Mouse (Mus musculus) limb, embryonic 14.5 days (tissue): ENCODE results near the gene Nrcam. TPM values are rescaled to one million over a fixed set of nuclear protein-coding genes. Genes with fewer than 3 reads are reported as not detected.

ENCODE experiments used
- ATAC-seq: fragments of 200-750 bp; cut with Nextera tagmentation; 2 replicates; pipeline ENCODE4 v1.8.0; 2017; ENCODE audit warnings: low read depth, moderate number of reproducible peaks, moderate TSS enrichment; ENCODE audit not compliant: low FRiP score
- DNase-seq: peaks from one replicate; pipeline ENCODE4 v3.0.0-alpha.2; 2015; ENCODE audit warnings: low spot score
- H3K27ac ChIP-seq: fragments of 300-500 bp; sonication (generic); replicated peaks from 2 replicates; pipeline ENCODE4 v1.5.1; 2014; ENCODE audit warnings: low read depth, mild to moderate bottlenecking, low read length, moderate library complexity, mixed read lengths
- H3K27me3 ChIP-seq: fragments of 300-500 bp; sonication (generic); 2 replicates; pipeline ENCODE4 v1.6.1; 2014; ENCODE audit warnings: low read length, mixed read lengths; ENCODE audit not compliant: control insufficient read depth, insufficient read depth
- H3K36me3 ChIP-seq: fragments of 300-500 bp; sonication (generic); 2 replicates; pipeline ENCODE4 v1.6.1; 2014; ENCODE audit warnings: mild to moderate bottlenecking, low read length, moderate library complexity, mixed read lengths; ENCODE audit not compliant: control insufficient read depth, insufficient read depth
- H3K4me1 ChIP-seq: fragments of 300-500 bp; sonication (generic); 2 replicates; pipeline ENCODE4 v1.6.1; 2014; ENCODE audit warnings: antibody characterized with exemption, low read length, mixed read lengths; ENCODE audit not compliant: control insufficient read depth, insufficient read depth
- H3K4me2 ChIP-seq: fragments of 300-500 bp; sonication (generic); replicated peaks from 2 replicates; pipeline ENCODE4 v1.6.1; 2014; ENCODE audit warnings: low read depth, mild to moderate bottlenecking, low read length, moderate library complexity; ENCODE audit not compliant: severe bottlenecking
- H3K4me3 ChIP-seq: fragments of 300-500 bp; sonication (generic); replicated peaks from 2 replicates; pipeline ENCODE4 v1.5.1; 2014; ENCODE audit warnings: low read length
- H3K9ac ChIP-seq: fragments of 300-500 bp; sonication (generic); 2 replicates; pipeline ENCODE4 v1.6.1; 2014; ENCODE audit warnings: mild to moderate bottlenecking, low read depth, low read length, moderate library complexity; ENCODE audit not compliant: severe bottlenecking
- H3K9me3 ChIP-seq: fragments of 300-500 bp; sonication (generic); 2 replicates; pipeline ENCODE4 v1.6.1; 2016; ENCODE audit warnings: low read length; ENCODE audit not compliant: control insufficient read depth
- POLR2A ChIP-seq: fragments of 200-500 bp; IDR thresholded peaks from 2 replicates; pipeline ENCODE4 v1.8.0; 2012; ENCODE audit warnings: inconsistent platforms, mild to moderate bottlenecking, moderate library complexity, borderline replicate concordance; ENCODE audit not compliant: insufficient read depth, insufficient read length; ENCODE audit errors: extremely low read depth
- WGBS: fragments of 180-500 bp; shearing (Covaris S2); extraction: QIAGEN DNeasy Blood & Tissue Kit; methylation state at CpG from one replicate; pipeline ENCODE4 v1.1.7; 2014; 5-methylcytosine and 5-hydroxymethylcytosine counted together
- polyA plus RNA-seq, 2 experiments: library from polyadenylated mRNA; depleted of rRNA in 1 of 2; stranded (reverse) in 1 of 2; unstranded in 1 of 2; fragments of >200 nt; fragmentation: Nextera tagmentation in 1 of 2; extraction: Ambion mirVana in 1 of 2; gene quantifications; 2 replicates each; pipeline versions ENCODE4 v1.2.1 to v1.2.3; 2012 to 2014

Gene Nrcam
- polyA plus RNA-seq, 2 experiments, result 1.6 to 4.0 TPM

DNA sequence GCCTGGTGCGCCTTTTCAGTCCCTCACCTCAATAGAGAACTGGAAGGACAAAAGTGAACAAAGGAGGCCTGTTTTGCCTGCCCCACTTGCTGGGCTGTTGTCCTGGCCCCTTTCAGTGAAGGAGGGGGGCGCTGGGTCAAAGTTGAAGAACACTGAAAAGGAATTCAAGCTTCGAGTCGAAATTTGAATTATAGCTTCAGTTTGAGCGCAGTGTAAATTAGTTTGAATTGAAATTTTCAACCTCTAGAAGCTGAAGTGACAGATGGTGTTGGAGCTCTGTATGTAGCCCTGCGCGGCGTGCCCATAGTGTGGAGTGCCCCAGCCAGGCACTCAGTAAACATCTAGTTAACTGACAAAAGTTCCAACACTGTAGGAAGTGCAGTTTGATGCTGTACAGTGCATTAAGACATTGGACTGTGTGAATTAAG is 9.5 kb downstream of the Nrcam start:
- no peaks in the 10 kb centered on the region for H3K9me3 ChIP-seq
- H3K4me1 ChIP-seq, result no peaks in the 10 kb centered on the region
- DNase-seq, result no peak
- no peaks in the 10 kb centered on the region for H3K36me3 ChIP-seq
- ATAC-seq, result no peak
- no peaks in the 10 kb centered on the region for H3K27me3 ChIP-seq
- 57% methylated on average over 8 of the region's 8 CpGs for WGBS
- H3K9ac ChIP-seq, result no peak overlapping the region
- no peak for TF ChIP-seq POLR2A
- no peak overlapping the region for H3K4me3 ChIP-seq
- no peak overlapping the region for H3K27ac ChIP-seq
- H3K4me2 ChIP-seq, result no peak overlapping the region

DNA sequence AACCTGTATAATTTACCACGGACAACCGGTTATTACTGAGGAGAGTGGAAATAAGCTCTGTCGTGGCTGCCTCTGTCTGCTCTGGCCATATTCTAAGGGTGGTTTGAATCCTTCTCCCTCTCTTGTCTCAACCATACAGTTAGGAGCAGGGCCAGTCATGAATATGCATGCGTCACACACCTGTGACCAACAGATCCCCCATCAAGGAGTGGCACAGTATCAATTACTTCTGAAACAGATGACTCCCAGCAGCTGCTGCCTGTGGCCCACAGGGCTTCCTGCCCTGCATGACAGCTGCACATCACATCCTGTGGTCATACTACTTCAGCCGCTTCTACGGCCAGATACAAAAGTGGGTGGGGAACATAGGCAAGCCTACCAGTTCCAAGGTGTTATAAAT is 15.4 kb downstream of the Nrcam start:
- WGBS, result 63% methylated on average over 6 of the region's 6 CpGs
- no peak for TF ChIP-seq POLR2A
- Histone ChIP-seq H3K27me3 (no peaks in the 10 kb centered on the region), H3K27ac (no peak overlapping the region), H3K36me3 (no peaks in the 10 kb centered on the region), H3K9me3 (no peaks in the 10 kb centered on the region), H3K4me3 (no peak overlapping the region), H3K9ac (no peak overlapping the region), H3K4me2 (no peak overlapping the region), H3K4me1 (no peaks in the 10 kb centered on the region)
- ATAC-seq, result peak; percentile 68
- DNase-seq, result no peak

DNA sequence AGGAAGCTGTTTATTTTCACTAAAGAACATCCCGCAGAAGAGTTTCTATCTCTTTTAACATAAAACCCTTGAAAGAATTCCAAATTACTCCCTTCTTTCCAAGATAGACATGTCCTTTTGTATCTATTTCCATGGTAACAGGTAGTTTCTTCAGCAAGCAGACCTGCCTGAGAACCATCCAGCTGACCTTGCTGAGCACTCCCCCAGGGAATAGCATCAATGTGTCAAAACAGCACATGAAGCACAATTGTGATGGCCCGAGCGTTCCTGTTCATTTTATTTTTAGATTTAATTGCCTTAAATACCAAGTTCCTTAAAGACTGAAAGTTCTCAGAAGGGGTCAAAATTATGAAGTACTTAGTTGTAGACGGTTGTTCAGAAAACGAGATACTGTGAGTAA is 16.6 kb downstream of the Nrcam start:
- no peak overlapping the region for H3K27ac ChIP-seq
- H3K4me2 ChIP-seq, result no peak overlapping the region
- TF ChIP-seq POLR2A, result no peak
- no peaks in the 10 kb centered on the region for H3K4me1 ChIP-seq
- DNase-seq (no peak), ATAC-seq (no peak)
- no peaks in the 10 kb centered on the region for H3K27me3 ChIP-seq
- no peak overlapping the region for H3K4me3 ChIP-seq
- no peak overlapping the region for H3K9ac ChIP-seq
- WGBS, result 49% methylated on average over 5 of the region's 5 CpGs
- H3K9me3 ChIP-seq, result no peaks in the 10 kb centered on the region
- H3K36me3 ChIP-seq, result no peaks in the 10 kb centered on the region

DNA sequence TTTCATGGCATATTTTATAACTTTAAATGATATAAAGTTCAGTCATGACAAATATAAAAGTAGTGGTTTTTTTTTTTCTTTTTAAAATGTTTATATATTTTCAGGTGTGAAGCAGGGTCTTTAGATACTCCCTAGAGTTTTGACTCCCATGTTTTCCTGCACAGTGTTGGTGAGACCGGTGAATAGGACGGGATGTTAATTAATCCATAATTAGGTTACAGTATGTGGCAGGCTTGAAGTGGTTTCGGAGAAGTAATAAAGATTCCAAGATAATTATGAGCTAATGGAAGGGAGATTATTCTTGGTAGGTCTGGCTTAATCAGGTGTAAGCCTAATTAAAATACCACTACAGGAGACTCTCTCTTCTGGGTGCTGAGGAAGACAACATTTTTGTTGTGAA is 17.5 kb downstream of the Nrcam start:
- Histone ChIP-seq H3K4me3 (no peak overlapping the region), H3K27ac (no peak overlapping the region), H3K27me3 (no peaks in the 10 kb centered on the region), H3K9ac (no peak overlapping the region), H3K4me1 (no peaks in the 10 kb centered on the region), H3K9me3 (no peaks in the 10 kb centered on the region), H3K4me2 (no peak overlapping the region), H3K36me3 (no peaks in the 10 kb centered on the region)
- no peak for TF ChIP-seq POLR2A
- 53% methylated on average over 3 of the region's 3 CpGs for WGBS
- DNase-seq (no peak), ATAC-seq (no peak)

DNA sequence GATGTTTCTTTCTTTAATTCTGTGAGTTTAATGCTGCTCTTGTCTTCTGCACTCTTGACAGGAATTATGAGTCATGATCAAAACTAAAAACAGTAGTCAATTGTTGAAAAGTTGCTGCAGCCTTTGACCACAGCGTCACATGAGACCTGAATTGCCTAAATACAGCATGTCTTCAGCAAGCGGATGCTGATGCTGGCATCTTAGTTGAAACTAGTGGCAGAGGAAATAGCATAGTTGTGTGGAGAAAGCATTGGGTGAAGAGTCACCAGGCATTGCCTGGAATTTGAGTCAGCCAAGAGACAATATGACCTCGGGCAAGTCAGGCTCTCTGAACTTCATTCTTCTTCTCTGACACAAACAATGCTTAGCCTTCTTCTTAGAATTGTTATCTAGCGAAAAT is 26.4 kb downstream of the Nrcam start:
- no peak for TF ChIP-seq POLR2A
- H3K9me3 ChIP-seq, result no peaks in the 10 kb centered on the region
- no peak overlapping the region for H3K4me2 ChIP-seq
- no peaks in the 10 kb centered on the region for H3K36me3 ChIP-seq
- no peak overlapping the region for H3K4me3 ChIP-seq
- 86% methylated on average over 4 of the region's 4 CpGs for WGBS
- ATAC-seq (no peak), DNase-seq (no peak)
- no peak overlapping the region for H3K27ac ChIP-seq
- no peaks in the 10 kb centered on the region for H3K27me3 ChIP-seq
- H3K4me1 ChIP-seq, result no peaks in the 10 kb centered on the region
- H3K9ac ChIP-seq, result no peak overlapping the region

DNA sequence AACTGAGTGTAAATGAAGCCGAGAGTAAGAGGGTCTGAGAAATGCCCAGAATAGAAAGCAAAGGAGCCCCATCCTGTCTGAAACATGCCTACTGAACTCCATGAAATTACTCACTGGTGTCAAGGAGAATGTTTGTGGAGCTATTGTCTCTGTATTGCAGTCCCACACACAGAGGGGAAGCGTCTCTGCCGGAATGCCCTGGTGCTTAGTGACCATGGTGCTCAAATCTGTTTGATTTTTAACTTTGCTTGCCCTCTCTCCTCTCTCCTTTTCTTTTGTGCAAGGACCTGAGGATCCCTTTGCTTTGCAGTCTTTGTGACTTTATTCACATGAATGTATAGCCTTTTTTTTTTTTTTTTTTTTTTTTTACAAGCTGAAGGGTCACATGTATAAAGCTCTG is 28.8 kb downstream of the Nrcam start:
- Histone ChIP-seq H3K27ac (no peak overlapping the region), H3K4me2 (no peak overlapping the region), H3K9me3 (no peaks in the 10 kb centered on the region), H3K4me1 (no peaks in the 10 kb centered on the region), H3K27me3 (no peaks in the 10 kb centered on the region), H3K4me3 (no peak overlapping the region), H3K9ac (no peak overlapping the region), H3K36me3 (no peaks in the 10 kb centered on the region)
- WGBS, result 68% methylated on average over 3 of the region's 3 CpGs
- ATAC-seq (no peak), DNase-seq (no peak)
- no peak for TF ChIP-seq POLR2A
